Mouse (Mus musculus) kidney, embryonic 16.5 days (tissue): ENCODE measurements at regions not wholly inside any gene's neighbourhood (a gene's known extent, or its start where the extent isn't known, plus 50 kb on each side); places are given as distances from the start of the nearest gene placed in this dataset.
"Not testable (repeated sequence)": the region's sequence is repeated elsewhere in the genome, so short reads cannot be mapped to it uniquely, and the experiment has no call there.

Experiments
- ATAC-seq: fragments of 200-750 bp; cut with Nextera tagmentation; 2 replicates; pipeline ENCODE4 v1.8.0; 2017; ENCODE audit warnings: moderate TSS enrichment; ENCODE audit not compliant: low FRiP score, low TSS enrichment
- H3K27ac ChIP-seq: fragments of 300-500 bp; sonication (generic); 2 replicates; pipeline ENCODE4 v1.5.1; 2014; ENCODE audit warnings: low read length
- H3K27me3 ChIP-seq: fragments of 300-500 bp; sonication (generic); 2 replicates; pipeline ENCODE4 v1.6.1; 2014; ENCODE audit warnings: low read length, control low read depth, mixed read lengths; ENCODE audit not compliant: insufficient read depth
- H3K36me3 ChIP-seq: fragments of 300-500 bp; sonication (generic); 2 replicates; pipeline ENCODE4 v1.6.1; 2014; ENCODE audit warnings: low read length, control low read depth, mixed read lengths; ENCODE audit not compliant: insufficient read depth
- H3K4me1 ChIP-seq: fragments of 300-500 bp; sonication (generic); 2 replicates; pipeline ENCODE4 v1.6.1; 2014; ENCODE audit warnings: low read length, control low read depth, mixed read lengths; ENCODE audit not compliant: insufficient read depth
- H3K4me2 ChIP-seq: fragments of 300-500 bp; sonication (generic); replicated peaks from 2 replicates; pipeline ENCODE4 v1.6.1; 2014; ENCODE audit warnings: low read depth, low read length
- H3K4me3 ChIP-seq: fragments of 300-500 bp; sonication (generic); 2 replicates; pipeline ENCODE4 v1.5.1; 2014; ENCODE audit warnings: mild to moderate bottlenecking, low read length
- H3K9ac ChIP-seq: fragments of 300-500 bp; sonication (generic); replicated peaks from 2 replicates; pipeline ENCODE4 v1.6.1; 2014; ENCODE audit warnings: low read length
- H3K9me3 ChIP-seq: fragments of 300-500 bp; sonication (generic); 2 replicates; pipeline ENCODE4 v1.6.1; 2016; ENCODE audit warnings: low read length, control low read depth
- WGBS: fragments of 180-500 bp; shearing (Covaris S2); extraction: QIAGEN DNeasy Blood & Tissue Kit; methylation state at CpG from one replicate; pipeline ENCODE4 v1.1.7; 2014; 5-methylcytosine and 5-hydroxymethylcytosine counted together

DNA sequence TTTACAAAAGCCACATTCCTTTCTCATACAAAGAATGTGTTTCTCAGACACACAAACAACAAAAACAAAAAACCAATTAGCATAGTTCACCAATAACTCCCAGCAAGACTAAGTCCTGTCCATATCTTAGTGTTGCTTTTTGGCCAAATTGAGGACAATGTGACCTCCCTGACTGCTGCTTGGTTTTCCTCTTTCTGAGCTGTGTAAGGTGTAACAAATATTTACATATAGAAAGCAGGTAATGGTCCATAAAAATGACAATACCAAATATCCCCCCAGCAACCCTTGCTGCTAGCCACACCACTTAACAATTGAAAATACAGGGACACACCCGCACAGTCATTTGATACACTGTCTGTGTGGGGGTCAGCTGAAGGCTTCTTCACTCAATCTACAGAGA lies 534.7 kb upstream of the Slc8a1 start:
- H3K4me1 ChIP-seq = no peaks in the 10 kb centered on the region
- no peaks in the 10 kb centered on the region for H3K9me3 ChIP-seq
- H3K27ac ChIP-seq = no peak overlapping the region
- H3K27me3 ChIP-seq = no peaks in the 10 kb centered on the region
- WGBS = 78% methylated on average over 1 of the region's 1 CpGs
- H3K4me3 ChIP-seq = no peak overlapping the region
- no peaks in the 10 kb centered on the region for H3K36me3 ChIP-seq
- H3K9ac ChIP-seq = no peak overlapping the region
- no peak for ATAC-seq
- H3K4me2 ChIP-seq = no peak overlapping the region

DNA sequence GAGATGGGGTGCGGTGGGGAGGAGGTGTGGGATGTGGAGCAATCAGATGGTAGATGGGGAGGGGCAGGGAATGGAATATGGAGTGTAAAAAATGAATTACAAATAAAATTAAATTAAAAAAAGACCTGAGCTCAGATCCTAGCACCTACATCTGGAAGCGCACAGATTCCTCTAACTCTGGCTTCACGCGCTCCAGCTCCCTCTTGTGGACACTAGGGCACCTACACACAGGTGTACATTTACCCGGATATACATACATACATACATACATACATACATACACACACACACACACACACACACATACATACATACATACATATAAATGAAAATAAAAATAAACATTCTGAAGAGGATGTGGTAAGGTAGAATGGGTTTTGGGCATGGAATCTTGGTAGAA lies 528.7 kb upstream of the Slc8a1 start:
- WGBS = 93% methylated on average over 5 of the region's 5 CpGs

DNA sequence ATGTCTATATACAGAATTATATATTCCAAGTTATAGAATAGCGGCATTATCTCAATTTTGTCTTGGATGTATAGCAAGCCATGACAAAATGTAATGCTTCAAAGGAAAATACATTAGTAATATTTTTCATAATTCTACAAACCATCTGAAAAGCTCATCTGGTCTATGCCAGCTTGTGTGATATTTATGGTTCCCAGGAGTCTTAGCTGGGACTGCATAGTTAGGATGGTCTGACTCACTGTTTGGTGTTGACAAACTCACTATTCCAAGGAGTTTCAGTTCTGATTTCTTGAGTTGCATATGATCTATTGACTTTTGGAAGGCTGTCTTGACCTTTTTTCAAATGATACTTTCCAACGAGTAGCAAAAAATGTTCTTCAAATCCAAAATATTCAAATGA lies 514.2 kb upstream of the Slc8a1 start:
- Histone ChIP-seq H3K27me3 (no peaks in the 10 kb centered on the region), H3K36me3 (no peaks in the 10 kb centered on the region), H3K4me3 (no peak overlapping the region), H3K9ac (no peak overlapping the region), H3K4me2 (no peak overlapping the region), H3K4me1 (no peaks in the 10 kb centered on the region), H3K9me3 (no peaks in the 10 kb centered on the region), H3K27ac (no peak overlapping the region)
- ATAC-seq = no peak
- 89% methylated on average over 2 of the region's 2 CpGs for WGBS

More for the DNA sequence above, 528.7 kb upstream of the Slc8a1 start:
- H3K4me1 ChIP-seq, H3K27me3 ChIP-seq, H3K27ac ChIP-seq, H3K36me3 ChIP-seq, H3K4me2 ChIP-seq, H3K4me3 ChIP-seq, H3K9ac ChIP-seq, ATAC-seq, H3K9me3 ChIP-seq: not testable (repeated sequence)

DNA sequence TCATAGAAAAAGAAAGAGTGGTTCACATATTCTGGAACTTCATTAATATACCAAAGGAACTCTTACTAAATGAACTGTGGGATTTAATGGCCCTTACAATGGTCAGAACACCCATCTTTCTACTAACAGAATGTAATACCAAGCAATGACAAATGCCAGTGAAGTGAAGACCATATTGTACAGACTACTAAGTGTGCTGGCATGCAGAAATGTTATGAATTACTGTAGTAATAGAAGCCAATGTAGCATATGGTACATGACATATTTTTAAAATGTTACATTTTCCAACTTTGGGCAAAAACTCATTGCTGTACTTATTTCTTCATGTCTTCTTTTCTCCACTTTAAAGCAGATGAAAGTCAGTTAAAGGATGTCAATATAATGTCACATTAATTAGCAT lies 513.7 kb upstream of the Slc8a1 start:
- Histone ChIP-seq H3K9me3 (no peaks in the 10 kb centered on the region), H3K4me2 (no peak overlapping the region), H3K27ac (no peak overlapping the region), H3K36me3 (no peaks in the 10 kb centered on the region), H3K9ac (no peak overlapping the region), H3K4me3 (no peak overlapping the region), H3K27me3 (no peaks in the 10 kb centered on the region), H3K4me1 (no peaks in the 10 kb centered on the region)
- no peak for ATAC-seq

DNA sequence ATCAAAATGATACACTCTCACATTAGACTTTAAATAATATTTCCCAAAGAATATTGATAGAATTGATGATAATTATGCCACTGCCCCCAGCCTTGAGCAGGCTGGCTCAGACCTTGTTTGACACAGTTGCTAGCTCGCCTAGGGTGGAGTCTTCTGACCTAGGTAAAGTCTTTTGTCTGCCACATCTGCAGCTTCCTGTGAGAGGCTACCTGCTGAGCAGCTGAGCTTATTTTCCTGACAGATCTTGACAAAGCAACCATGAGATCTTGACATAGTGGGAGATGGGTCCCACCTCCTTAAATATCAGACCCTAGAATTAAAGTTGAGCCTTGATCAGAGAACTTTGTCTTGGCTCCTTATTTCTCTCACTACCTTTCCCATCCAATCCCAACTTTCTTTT lies 500.2 kb upstream of the Slc8a1 start:
- 79% methylated on average over 1 of the region's 1 CpGs for WGBS

DNA sequence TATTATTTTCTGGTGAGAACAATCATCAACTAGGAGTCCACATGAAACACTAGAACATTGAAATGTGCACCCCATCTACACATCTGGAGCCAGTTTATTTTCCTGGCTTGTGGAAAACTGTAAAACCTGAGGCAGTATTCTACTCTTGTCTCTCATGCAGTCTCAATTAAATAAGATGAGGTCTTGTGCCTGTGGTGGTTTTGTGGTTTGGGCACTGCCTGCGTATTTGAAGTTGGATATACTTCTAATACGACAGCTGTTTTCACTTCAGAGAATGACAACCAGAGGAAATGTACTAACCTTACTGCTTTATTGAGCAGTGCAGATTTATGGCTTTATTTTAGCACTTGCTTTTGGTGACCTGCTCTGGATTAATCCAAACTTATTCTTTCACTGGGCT lies 499.3 kb upstream of the Slc8a1 start:
- no peaks in the 10 kb centered on the region for H3K36me3 ChIP-seq
- H3K9me3 ChIP-seq = no peaks in the 10 kb centered on the region
- H3K4me1 ChIP-seq = no peaks in the 10 kb centered on the region
- H3K27me3 ChIP-seq = no peaks in the 10 kb centered on the region
- H3K9ac ChIP-seq = no peak overlapping the region
- H3K27ac ChIP-seq = no peak overlapping the region
- H3K4me3 ChIP-seq = no peak overlapping the region
- H3K4me2 ChIP-seq = no peak overlapping the region
- WGBS = 43% methylated on average over 2 of the region's 2 CpGs
- no peak for ATAC-seq

More for the DNA sequence above, 500.2 kb upstream of the Slc8a1 start:
- Histone ChIP-seq H3K9me3 (no peaks in the 10 kb centered on the region), H3K36me3 (no peaks in the 10 kb centered on the region), H3K9ac (no peak overlapping the region), H3K4me3 (no peak overlapping the region), H3K27ac (no peak overlapping the region), H3K4me1 (no peaks in the 10 kb centered on the region), H3K4me2 (no peak overlapping the region), H3K27me3 (no peaks in the 10 kb centered on the region)
- no peak for ATAC-seq

DNA sequence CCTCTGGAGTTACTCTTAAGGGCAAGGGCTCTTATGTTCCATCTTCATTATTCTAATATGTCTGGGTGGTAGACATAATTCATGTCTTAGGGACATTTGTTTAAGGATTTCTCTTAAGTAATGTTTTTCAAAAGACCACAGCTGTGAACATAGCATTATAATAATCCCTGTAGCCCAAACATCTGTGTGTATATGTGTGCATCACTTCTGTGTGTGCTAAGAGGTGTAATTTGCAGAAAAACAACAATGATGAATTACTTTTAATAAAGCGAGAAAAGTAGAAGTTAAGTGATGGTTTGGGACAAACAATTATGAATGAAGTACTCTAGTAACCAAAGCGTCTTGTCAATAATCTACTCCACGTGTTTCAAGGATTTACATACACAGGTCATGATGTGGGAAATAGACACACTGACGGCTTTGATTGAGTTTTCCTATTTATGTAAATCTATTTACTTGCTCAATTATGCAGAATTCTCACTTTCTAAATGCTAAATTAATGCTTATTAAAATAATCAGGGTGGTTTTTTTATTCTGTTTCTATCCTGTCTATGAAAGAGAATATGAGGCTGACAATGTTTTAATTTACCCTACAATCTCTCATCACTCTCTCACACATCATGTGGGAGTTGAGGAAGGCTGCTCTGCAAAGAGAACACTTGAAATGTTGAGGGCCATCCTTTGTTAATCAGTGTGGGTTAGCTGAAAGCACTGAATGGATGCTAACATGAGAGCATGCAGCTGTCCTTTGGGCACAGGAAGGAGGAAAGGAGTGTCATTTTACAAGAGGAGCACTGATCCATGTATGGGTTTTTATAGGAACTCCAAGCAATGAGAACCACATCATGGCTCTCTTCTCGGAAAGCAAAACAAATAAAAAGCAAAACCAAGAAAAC lies 477.8 kb upstream of the Slc8a1 start:
- 81% methylated on average over 5 of the region's 5 CpGs for WGBS
- no peak for ATAC-seq
- Histone ChIP-seq H3K4me3 (no peak overlapping the region), H3K4me2 (no peak overlapping the region), H3K9ac (no peak overlapping the region), H3K27me3 (no peaks in the 10 kb centered on the region), H3K9me3 (no peaks in the 10 kb centered on the region), H3K4me1 (no peaks in the 10 kb centered on the region), H3K36me3 (no peaks in the 10 kb centered on the region), H3K27ac (no peak overlapping the region)

DNA sequence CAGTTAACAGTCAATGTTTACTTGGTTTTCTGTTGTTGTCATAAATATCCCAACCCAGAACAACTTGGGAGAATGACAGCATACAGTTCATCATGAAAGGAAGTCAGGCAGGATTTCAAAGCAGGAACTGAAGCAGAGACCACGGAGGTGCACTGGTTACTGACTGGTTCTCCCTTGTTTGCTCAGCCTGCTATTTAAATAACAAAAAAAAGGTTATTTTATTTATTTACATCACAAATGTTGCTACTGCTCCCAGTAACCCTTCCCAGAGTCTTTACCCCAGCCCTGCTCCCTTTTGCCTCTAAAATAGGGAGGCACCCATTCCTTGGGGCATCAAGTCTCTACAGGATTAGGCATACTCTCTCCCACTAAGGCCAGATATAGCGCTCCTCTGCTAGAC lies 461.8 kb upstream of the Slc8a1 start:
- WGBS = 78% methylated on average over 2 of the region's 2 CpGs
- Histone ChIP-seq H3K4me2 (no peak overlapping the region), H3K9ac (no peak overlapping the region), H3K27ac (no peak overlapping the region), H3K4me1 (no peaks in the 10 kb centered on the region), H3K27me3 (no peaks in the 10 kb centered on the region), H3K4me3 (no peak overlapping the region), H3K9me3 (no peaks in the 10 kb centered on the region), H3K36me3 (no peaks in the 10 kb centered on the region)
- no peak for ATAC-seq

DNA sequence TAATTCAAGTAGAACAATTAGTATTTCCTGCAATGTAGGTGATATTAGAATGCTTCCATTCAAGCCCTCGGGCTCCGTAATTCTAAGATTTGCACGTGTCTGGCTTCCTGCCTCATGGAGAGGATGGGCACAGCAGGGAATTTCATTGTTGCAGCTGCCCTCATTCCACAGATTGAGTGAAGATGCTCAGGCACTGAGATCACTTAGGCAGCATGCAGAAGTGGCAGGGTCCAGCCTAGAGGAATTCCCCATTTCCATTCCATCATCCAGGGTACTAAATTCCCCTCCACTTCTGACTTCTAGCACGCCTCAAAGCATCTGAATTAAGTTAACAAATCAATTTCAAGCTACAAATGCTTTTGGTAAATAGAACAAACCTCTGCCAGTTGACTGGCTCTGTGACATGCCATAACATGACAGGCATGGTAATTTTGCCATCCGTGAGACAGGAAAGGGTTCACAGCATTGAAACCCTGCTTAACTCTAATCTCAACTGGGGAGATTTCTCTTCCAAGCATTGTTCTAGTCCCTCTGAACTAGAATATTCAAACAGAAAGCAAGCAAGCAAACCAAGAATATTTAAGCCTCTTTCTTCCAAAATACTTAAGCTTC lies 461.0 kb upstream of the Slc8a1 start:
- Histone ChIP-seq H3K36me3 (no peaks in the 10 kb centered on the region), H3K4me3 (no peak overlapping the region), H3K27ac (no peak overlapping the region), H3K9ac (no peak overlapping the region), H3K9me3 (no peaks in the 10 kb centered on the region), H3K4me1 (no peaks in the 10 kb centered on the region), H3K4me2 (no peak overlapping the region), H3K27me3 (no peaks in the 10 kb centered on the region)
- 78% methylated on average over 5 of the region's 5 CpGs for WGBS
- no peak for ATAC-seq

DNA sequence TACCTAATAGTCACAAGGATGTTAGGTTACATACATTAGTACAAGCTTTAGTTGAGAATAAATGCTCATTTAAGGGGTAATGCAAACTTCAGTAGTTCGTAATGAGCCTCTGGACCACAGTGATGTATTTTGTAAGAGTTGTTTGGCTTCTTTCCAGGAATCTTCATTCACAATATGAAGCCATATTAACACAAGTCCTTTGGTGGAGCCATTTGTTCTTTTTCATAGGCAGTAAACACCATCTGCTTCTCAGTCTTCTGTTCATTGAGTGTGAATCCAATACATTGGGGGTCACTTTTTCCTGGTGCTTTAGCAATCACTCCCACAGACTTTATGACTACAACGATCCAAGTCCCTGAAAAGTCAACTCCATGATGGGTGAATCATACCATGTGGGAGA lies 446.1 kb upstream of the Slc8a1 start:
- Histone ChIP-seq H3K4me1 (no peaks in the 10 kb centered on the region), H3K27me3 (no peaks in the 10 kb centered on the region), H3K4me2 (no peak overlapping the region), H3K36me3 (no peaks in the 10 kb centered on the region), H3K9me3 (no peaks in the 10 kb centered on the region), H3K9ac (no peak overlapping the region), H3K27ac (no peak overlapping the region), H3K4me3 (no peak overlapping the region)
- 64% methylated on average over 2 of the region's 2 CpGs for WGBS
- no peak for ATAC-seq
